Mouse (Mus musculus) liver, postnatal 0 days (tissue): Measurements from ENCODE around the gene Shisal2a. TPM values are rescaled to one million over a fixed set of nuclear protein-coding genes. Genes with fewer than 3 reads are reported as not detected.
"Not testable (repeated sequence)": the region's sequence is repeated elsewhere in the genome, so short reads cannot be mapped to it uniquely, and the experiment has no call there.

ENCODE experiments used
- ATAC-seq: fragments of 200-750 bp; cut with Nextera tagmentation; 2 replicates; pipeline ENCODE4 v1.8.0; 2017; ENCODE audit warnings: mild to moderate bottlenecking, moderate library complexity
- DNase-seq: peaks from one replicate; pipeline ENCODE4 v3.0.0-alpha.2; 2016
- H3K27ac ChIP-seq: fragments of 300-500 bp; sonication (generic); 2 replicates; pipeline ENCODE4 v1.5.1; 2014; ENCODE audit warnings: antibody characterized with exemption, moderate library complexity, mild to moderate bottlenecking, low read depth
- H3K27me3 ChIP-seq: fragments of 300-500 bp; sonication (generic); 2 replicates; pipeline ENCODE4 v1.6.1; 2014; ENCODE audit warnings: low read length, control low read depth, mixed read lengths; ENCODE audit not compliant: insufficient read depth
- H3K36me3 ChIP-seq: fragments of 300-500 bp; sonication (generic); replicated peaks from 2 replicates; pipeline ENCODE4 v1.6.1; 2014; ENCODE audit warnings: mild to moderate bottlenecking, control low read depth, low read length, moderate library complexity, mixed read lengths; ENCODE audit not compliant: insufficient read depth
- H3K4me1 ChIP-seq: fragments of 300-500 bp; sonication (generic); 2 replicates; pipeline ENCODE4 v1.6.1; 2014; ENCODE audit warnings: antibody characterized with exemption, mild to moderate bottlenecking, control low read depth; ENCODE audit not compliant: insufficient read depth
- H3K4me2 ChIP-seq: fragments of 300-500 bp; sonication (generic); 2 replicates; pipeline ENCODE4 v1.6.1; 2014; ENCODE audit warnings: low read depth, mild to moderate bottlenecking, low read length, moderate library complexity, mixed read lengths
- H3K4me3 ChIP-seq: fragments of 300-500 bp; sonication (generic); 2 replicates; pipeline ENCODE4 v1.5.1; 2014; ENCODE audit warnings: low read depth, low read length
- H3K9ac ChIP-seq: fragments of 300-500 bp; sonication (generic); replicated peaks from 2 replicates; pipeline ENCODE4 v1.6.1; 2014; ENCODE audit warnings: mild to moderate bottlenecking, moderate library complexity
- H3K9me3 ChIP-seq: fragments of 300-500 bp; sonication (generic); 2 replicates; pipeline ENCODE4 v1.6.1; 2016; ENCODE audit warnings: mild to moderate bottlenecking, control low read depth, low read length, mixed read lengths
- CTCF ChIP-seq: sonication (generic); IDR thresholded peaks from 2 replicates; pipeline ENCODE4 v1.5.1; 2016; ENCODE audit warnings: antibody characterized with exemption, low read depth
- EP300 ChIP-seq: IDR thresholded peaks from 2 replicates; pipeline ENCODE4 v1.6.1; 2016; ENCODE audit warnings: antibody characterized with exemption, low read depth, mild to moderate bottlenecking
- WGBS: fragments of 180-500 bp; shearing (Covaris S2); extraction: QIAGEN DNeasy Blood & Tissue Kit; methylation state at CpG from one replicate; pipeline ENCODE4 v1.1.7; 2014; ENCODE audit not compliant: insufficient replicate concordance; 5-methylcytosine and 5-hydroxymethylcytosine counted together
- polyA plus RNA-seq: library from polyadenylated mRNA; unstranded; fragments of >200 nt; fragmentation: Nextera tagmentation; extraction: Ambion mirVana; gene quantifications from 2 replicates; pipeline ENCODE4 v1.2.1, GENCODE M21; 2015

The Shisal2a gene
- polyA plus RNA-seq, 1 experiment from 2014 or later, result 0.52 TPM

DNA sequence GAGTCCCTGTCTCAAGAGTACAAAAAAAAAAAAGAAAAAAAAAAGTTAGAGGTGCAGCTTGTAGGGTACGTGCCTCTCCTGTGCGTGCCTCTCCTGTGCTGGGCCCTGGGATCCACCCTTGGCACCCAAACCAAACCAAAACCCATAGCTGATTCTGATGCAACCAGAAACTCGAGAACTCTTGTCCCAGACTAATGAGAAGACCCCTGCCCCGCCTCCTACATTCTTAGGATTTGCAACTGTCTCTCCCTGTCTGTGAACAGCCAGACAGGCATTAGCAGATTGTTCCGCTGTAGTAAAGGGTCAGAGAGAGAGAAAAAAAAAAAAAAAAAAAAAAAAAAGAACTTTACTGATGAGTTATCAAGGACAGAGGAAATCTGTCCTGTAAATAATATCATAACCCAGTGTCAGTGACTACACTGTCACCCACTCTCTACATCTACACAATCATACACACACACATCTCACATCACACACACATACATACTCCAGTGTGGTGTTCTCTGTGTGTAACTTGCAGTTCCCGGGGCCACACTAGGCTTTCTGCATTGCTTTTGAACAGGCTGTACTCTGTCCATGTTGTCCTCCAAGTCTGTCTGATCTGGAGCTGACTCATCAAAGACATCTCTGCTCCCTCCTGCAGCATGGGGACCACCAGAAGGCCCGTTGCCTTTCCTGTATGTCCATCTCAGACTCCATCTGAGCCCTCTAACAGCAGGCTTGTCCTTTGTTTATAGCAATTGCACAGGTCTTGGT lies 19.6 kb downstream of the Shisal2a start:
- DNase-seq (no peak), ATAC-seq (no peak)
- Histone ChIP-seq H3K9me3 (no peaks in the 10 kb centered on the region), H3K27ac (peak overlapping the region; percentile 94), H3K4me2 (peak overlapping the region; percentile 48; the same call in 1 of the 2 replicates), H3K4me1 (peaks cover 18% of the 10 kb centered on the region), H3K36me3 (no peaks in the 10 kb centered on the region), H3K27me3 (no peaks in the 10 kb centered on the region), H3K4me3 (no peak overlapping the region), H3K9ac (peak overlapping the region; percentile 52; the same call in 1 of the 2 replicates)
- WGBS, result 44% methylated on average over 7 of the region's 7 CpGs
- TF ChIP-seq EP300 (no peak), CTCF (no peak)

DNA sequence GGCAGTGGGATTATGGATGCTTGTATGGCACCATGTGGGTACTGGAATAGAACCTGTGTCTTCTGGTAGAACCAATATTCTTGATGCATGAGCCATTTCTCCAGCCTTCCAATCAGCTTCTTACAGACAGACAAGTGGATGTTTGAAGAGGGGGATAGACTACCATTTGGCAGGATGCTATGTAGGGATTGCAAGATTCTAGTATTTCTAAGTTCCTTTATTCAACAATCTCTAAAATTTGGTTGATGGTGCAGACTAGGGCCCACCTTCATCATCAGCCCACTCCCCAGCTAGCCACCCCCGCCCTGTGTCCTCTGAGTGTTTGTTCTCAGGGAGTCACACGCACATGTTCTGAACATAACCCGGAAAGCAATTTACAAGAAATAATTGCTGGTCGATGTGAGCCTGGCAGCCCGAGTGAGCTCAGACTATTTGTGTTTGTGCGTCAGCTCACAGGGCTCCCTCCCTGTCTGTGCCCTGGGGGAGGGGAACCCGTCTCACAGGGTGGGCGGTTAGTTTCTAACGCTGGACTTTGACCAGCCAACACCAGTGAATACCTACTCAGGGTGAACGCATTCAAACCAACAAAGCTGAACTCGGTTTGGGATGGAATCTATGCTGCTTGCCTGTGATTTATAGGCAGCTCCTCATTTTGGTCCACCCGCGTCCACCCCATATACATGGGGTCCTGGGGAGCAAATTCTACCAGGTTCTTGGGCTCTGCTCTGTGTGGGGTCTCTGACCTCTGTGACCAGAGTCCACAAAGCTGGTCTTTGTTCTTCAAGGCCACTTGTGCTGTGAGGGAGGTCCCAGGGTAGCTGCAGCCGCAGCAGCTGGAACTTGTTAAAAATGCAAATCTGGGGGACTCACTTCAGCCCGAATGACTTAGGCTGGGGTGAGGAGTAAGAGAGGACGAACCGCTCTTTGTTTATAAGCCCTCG lies 20.6 kb downstream of the Shisal2a start:
- no peaks in the 10 kb centered on the region for H3K9me3 ChIP-seq
- 31% methylated on average over 18 of the region's 18 CpGs for whole genome bisulfite sequencing
- H3K9ac ChIP-seq, result peak overlapping the region; percentile 52
- peak overlapping the region; percentile 94 for H3K27ac ChIP-seq
- H3K27me3 ChIP-seq, result no peaks in the 10 kb centered on the region
- TF ChIP-seq CTCF (no peak), EP300 (peak; percentile 58; the same call in 1 of the 2 replicates)
- DNase-seq, result peak; percentile 80
- H3K4me3 ChIP-seq, result no peak overlapping the region
- H3K4me2 ChIP-seq, result peak overlapping the region; percentile 48
- H3K4me1 ChIP-seq, result peaks cover 17% of the 10 kb centered on the region
- H3K36me3 ChIP-seq, result no peaks in the 10 kb centered on the region
- ATAC-seq, result peak; percentile 95

GRCm38 (mm10) chr4:108360136-108361055 lies 22.8 kb downstream of the Shisal2a start:
- Histone ChIP-seq H3K27me3 (no peaks in the 10 kb centered on the region), H3K27ac (no peak overlapping the region), H3K9me3 (no peaks in the 10 kb centered on the region), H3K4me1 (peaks cover 21% of the 10 kb centered on the region), H3K9ac (no peak overlapping the region), H3K4me2 (peak overlapping the region; percentile 52), H3K36me3 (no peaks in the 10 kb centered on the region), H3K4me3 (0 out of 2 replicates have a peak overlapping the region, but pooled peaks have one; percentile 2)
- DNase-seq (peak; percentile 46), ATAC-seq (no peak)
- TF ChIP-seq CTCF (no peak), EP300 (no peak)
- 21% methylated on average over 28 of the region's 28 CpGs for WGBS

DNA sequence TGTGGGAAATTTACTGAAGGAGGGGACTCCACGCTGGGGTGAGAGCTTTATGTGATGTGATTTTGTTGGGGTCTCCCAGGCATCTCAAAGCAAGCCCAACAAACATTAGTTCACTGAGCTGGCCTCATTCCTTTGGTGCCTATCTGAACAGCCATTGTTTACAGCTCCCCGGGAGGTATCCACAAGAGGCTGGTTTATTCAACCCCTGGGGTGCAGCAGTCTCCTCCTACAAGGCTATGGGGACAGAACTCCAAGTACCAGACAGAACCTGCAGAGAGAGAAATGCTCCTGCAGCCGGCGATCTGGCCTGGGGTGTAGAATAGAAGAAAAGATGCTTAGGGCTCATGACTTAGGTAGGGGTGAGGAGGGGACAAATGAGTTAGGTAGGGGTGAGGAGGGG lies 24.7 kb downstream of the Shisal2a start:
- no peak overlapping the region for H3K9ac ChIP-seq
- DNase-seq, result no peak
- no peak overlapping the region for H3K27ac ChIP-seq
- no peak for TF ChIP-seq EP300
- no peak for TF ChIP-seq CTCF
- 46% methylated on average over 4 of the region's 4 CpGs for WGBS
- no peaks in the 10 kb centered on the region for H3K36me3 ChIP-seq
- H3K4me2 ChIP-seq, result no peak overlapping the region
- H3K9me3 ChIP-seq, result no peaks in the 10 kb centered on the region
- peaks cover 26% of the 10 kb centered on the region for H3K4me1 ChIP-seq
- H3K27me3 ChIP-seq, result no peaks in the 10 kb centered on the region
- ATAC-seq, result no peak
- no peak overlapping the region for H3K4me3 ChIP-seq

DNA sequence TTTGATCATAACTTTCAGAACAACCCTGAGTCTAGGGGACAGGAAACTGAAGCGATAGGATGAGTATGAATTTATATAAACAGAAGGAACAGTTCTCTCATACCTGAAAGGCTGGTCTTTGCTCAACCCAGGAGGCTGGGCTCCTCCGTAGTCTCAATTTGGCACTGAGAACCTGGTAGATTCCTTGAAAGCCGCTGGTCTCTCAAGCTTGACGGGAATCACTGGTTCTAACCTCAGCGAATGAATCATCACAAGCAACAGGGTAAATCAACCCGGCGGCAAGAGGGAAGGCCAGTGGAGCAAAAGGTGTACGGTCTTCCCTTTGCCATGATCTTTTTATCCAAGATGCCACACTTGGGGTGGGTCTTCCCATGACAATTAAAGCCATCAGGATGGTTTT lies 25.7 kb downstream of the Shisal2a start:
- Histone ChIP-seq H3K27me3 (no peaks in the 10 kb centered on the region), H3K9ac (no peak overlapping the region), H3K4me2 (no peak overlapping the region), H3K36me3 (no peaks in the 10 kb centered on the region), H3K4me1 (peaks cover 26% of the 10 kb centered on the region), H3K4me3 (no peak overlapping the region), H3K9me3 (no peaks in the 10 kb centered on the region), H3K27ac (no peak overlapping the region)
- ATAC-seq (no peak), DNase-seq (no peak)
- 88% methylated on average over 8 of the region's 8 CpGs for WGBS
- TF ChIP-seq EP300 (no peak), CTCF (no peak)

- peak; percentile 87 for TF ChIP-seq EP300
Measured at GRCm38 (mm10) chr4:108353591-108353990, 29.6 kb downstream of the Shisal2a start.

More at GRCm38 (mm10) chr4:108353591-108353990, 29.6 kb downstream of the Shisal2a start:
- not testable (repeated sequence) for DNase-seq, H3K27ac ChIP-seq, H3K9me3 ChIP-seq, H3K4me3 ChIP-seq, H3K4me2 ChIP-seq, H3K36me3 ChIP-seq, H3K27me3 ChIP-seq, H3K9ac ChIP-seq
- ATAC-seq, result peak; percentile 22
- H3K4me1 ChIP-seq, result peaks cover 32% of the 10 kb centered on the region
